Mouse (Mus musculus) embryo, embryonic 10 days (tissue): Measurements from ENCODE around the gene Chil1.

Experiments
- DNase-seq: peaks from one replicate; pipeline ENCODE4 v3.0.0-alpha.2; 2015; ENCODE audit warnings: low spot score

The Chil1 gene

GRCm38 (mm10) chr1:134230638-134231228 lies 48.8 kb downstream of the Chil1 start:
- no peak for DNase-seq

DNA sequence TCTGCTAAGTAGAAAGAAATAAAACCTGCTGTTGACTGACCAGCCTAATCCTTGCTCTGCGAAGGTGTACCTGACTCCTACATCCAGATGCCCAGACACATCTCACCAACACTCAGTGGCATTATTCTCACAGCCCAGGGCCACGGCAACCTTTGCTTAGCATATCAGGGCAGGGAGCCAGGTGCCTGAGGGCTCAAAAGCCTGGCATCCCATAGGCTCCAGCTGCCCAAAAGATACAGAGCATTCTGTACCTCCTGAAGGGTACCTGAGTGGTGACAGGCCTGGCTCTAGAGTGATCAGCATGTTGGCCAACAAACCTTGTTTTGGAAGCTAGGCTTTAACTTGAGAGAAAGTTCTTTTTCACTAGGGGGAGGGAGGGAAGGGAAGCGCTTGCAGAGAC lies 49.3 kb downstream of the Chil1 start:
- DNase-seq: no peak

- DNase-seq: no peak
Observed at GRCm38 (mm10) chr1:134231681-134232080, 49.7 kb downstream of the Chil1 start.

DNA sequence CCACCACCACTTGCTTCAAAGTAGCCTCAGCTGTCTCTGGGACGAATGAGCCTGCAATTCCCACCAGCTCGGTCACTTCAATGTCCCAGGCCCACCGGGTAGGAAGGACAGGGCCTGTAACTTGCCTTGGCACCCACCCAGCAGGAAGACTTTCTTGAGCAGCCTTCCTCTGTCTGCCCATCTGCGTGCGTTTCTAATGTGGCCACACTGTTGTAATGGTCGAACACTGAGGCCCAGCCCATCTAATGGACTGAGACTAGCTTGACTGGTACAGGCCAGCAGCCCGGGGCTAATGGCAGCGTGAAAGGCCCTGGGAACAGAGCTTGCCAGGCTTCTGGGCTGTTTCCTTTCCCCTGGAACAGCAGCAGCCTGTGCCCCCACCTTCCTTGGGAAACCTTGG lies 50.4 kb downstream of the Chil1 start:
- DNase-seq: no peak

DNA sequence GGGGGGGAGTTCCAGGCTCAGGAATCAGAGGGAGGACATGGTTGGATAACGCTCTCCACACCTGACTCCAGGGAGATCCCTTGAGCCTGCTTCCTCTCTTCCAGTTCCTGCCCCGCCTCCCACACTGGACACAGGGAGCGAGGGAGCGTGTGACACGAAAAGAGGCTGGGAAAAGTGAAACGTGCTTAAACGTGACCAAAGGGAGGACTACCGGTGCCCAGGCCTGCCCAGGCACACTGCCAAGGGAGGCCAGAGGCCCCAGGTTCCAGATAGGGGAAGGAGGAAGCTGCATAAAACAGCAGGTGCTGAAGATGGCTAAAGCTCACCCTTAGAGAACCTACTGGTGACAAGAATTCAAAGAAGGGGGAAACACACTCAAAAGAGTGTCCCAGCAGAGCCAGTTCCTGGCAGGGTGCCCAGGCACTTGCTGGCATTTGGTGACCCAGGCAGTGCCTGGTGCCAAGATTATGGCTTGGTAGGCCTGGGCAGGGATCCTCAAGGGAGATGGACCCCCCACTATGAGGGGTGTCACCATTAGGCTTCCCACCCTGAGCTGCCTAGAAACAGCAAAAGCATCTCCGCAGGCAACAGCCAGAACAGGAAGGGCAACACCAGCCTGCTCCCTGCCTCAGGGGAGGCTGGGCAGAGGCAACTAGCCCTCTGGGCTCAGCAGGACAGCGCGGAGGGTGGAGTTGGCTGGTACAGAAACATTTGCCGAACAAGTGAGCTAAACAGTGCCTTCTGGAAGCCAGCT lies 51.0 kb downstream of the Chil1 start:
- DNase-seq: no peak

GRCm38 (mm10) chr1:134233681-134234454 lies 51.9 kb downstream of the Chil1 start:
- DNase-seq: no peak

DNA sequence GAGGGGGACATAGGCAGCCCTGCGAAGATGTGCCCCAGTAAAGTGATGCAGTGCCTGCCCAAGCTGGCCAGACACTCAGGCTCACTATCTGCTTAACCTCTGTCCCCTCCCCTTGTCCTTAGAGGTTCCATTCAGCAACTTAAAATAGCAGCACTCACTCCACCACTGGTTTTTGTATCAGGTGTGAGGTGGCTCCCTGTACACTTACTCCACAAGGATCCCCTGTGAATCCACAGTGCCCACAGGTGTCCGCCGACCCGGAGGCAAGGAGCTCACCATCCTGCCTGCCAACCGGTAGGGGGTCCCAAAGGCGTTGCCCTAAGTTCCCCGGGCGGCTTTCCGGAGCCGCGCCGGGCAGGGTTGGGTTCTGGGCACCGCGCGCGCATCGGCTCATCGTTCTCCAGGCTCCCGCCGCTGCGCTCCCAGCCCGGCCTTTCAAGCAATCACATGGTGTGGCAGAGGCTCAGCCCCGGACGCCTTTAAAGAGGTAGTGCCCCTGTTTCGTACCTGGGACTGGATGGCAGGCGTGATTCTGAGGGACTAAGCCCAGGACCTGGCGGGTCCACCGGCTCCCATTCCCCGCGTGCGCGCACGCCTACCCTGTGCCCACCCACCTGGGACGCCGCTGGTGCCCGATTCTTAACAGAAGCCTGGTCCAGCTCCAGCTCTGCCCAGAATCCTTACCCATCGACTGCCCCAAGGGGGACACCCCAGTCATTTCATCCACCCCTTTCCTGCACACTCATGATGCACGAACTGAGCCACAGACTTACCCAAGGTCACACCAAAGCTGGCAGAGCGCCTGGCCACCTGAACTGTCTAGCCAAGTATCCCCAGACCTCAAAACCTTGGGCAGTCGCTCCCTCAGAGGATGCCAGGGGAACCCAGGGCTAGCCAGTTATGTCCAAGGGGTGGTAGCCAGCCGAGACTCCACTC lies 52.7 kb downstream of the Chil1 start:
- peak; percentile 48 for DNase-seq

DNA sequence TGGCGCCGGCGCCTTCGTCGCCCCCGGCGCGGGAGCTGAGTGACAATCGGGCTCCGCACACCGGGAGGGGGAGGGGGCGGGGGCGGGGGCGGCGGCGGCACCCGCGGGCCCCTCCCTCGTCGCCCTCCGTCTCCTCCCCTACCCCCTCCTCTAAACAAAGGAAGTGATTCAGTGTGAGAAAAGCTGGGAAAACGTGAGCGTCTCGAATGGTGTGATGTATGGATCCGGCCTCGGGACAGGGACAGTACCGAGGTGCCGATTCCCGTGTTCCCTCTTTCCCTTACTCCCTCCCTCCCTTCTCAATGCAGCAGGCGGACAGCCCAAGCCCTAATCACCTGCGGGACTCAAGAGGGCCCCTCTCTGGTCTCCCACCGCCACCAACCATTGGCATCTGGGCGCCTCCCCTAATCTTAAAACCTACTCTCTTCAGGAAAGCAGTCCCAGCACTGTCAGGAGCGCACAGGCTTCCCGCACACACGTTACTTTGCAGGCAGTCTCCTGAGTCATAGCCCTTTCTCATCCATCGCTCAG lies 53.5 kb downstream of the Chil1 start, which contains the start of gene Adora1:
TSS of gene Adora1 (minus strand) at position 41 of the 531 bp plus-strand sequence.
- DNase-seq: no peak

DNA sequence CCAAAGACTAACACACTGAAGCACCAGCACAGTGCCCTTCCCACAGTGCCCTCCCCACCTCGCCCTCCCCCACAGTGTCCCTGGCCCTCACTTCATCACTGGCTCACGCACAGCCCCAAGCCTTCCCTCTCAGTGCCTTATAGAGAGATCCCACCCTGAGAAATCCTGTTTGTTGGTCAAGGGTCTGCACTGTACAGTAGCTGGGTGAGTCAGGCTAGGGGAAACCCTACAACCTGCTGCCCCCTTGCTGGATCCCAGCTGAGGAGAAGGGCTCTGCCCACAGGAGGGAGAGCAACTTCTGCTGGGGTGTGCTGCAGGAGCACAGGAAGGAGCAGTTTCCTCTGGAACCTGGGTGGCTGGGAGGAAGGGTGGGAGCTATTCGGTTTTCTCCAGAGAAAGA lies 54.2 kb downstream of the Chil1 start:
- DNase-seq: no peak

- no peak for DNase-seq
Observed at GRCm38 (mm10) chr1:134237438-134237837, 55.5 kb downstream of the Chil1 start.
